Mouse (Mus musculus) limb, embryonic 14.5 days (tissue): ENCODE measurements at regions not wholly inside any gene's neighbourhood (a gene's known extent, or its start where the extent isn't known, plus 50 kb on each side); places are given as distances from the start of the nearest gene placed in this dataset.

Experiments
- ATAC-seq: fragments of 200-750 bp; cut with Nextera tagmentation; 2 replicates; pipeline ENCODE4 v1.8.0; 2017; ENCODE audit warnings: low read depth, moderate number of reproducible peaks, moderate TSS enrichment; ENCODE audit not compliant: low FRiP score
- DNase-seq: peaks from one replicate; pipeline ENCODE4 v3.0.0-alpha.2; 2015; ENCODE audit warnings: low spot score
- H3K27ac ChIP-seq: fragments of 300-500 bp; sonication (generic); replicated peaks from 2 replicates; pipeline ENCODE4 v1.5.1; 2014; ENCODE audit warnings: low read depth, mild to moderate bottlenecking, low read length, moderate library complexity, mixed read lengths
- H3K27me3 ChIP-seq: fragments of 300-500 bp; sonication (generic); 2 replicates; pipeline ENCODE4 v1.6.1; 2014; ENCODE audit warnings: low read length, mixed read lengths; ENCODE audit not compliant: control insufficient read depth, insufficient read depth
- H3K36me3 ChIP-seq: fragments of 300-500 bp; sonication (generic); 2 replicates; pipeline ENCODE4 v1.6.1; 2014; ENCODE audit warnings: mild to moderate bottlenecking, low read length, moderate library complexity, mixed read lengths; ENCODE audit not compliant: control insufficient read depth, insufficient read depth
- H3K4me1 ChIP-seq: fragments of 300-500 bp; sonication (generic); 2 replicates; pipeline ENCODE4 v1.6.1; 2014; ENCODE audit warnings: antibody characterized with exemption, low read length, mixed read lengths; ENCODE audit not compliant: control insufficient read depth, insufficient read depth
- H3K4me2 ChIP-seq: fragments of 300-500 bp; sonication (generic); replicated peaks from 2 replicates; pipeline ENCODE4 v1.6.1; 2014; ENCODE audit warnings: low read depth, mild to moderate bottlenecking, low read length, moderate library complexity; ENCODE audit not compliant: severe bottlenecking
- H3K4me3 ChIP-seq: fragments of 300-500 bp; sonication (generic); replicated peaks from 2 replicates; pipeline ENCODE4 v1.5.1; 2014; ENCODE audit warnings: low read length
- H3K9ac ChIP-seq: fragments of 300-500 bp; sonication (generic); 2 replicates; pipeline ENCODE4 v1.6.1; 2014; ENCODE audit warnings: mild to moderate bottlenecking, low read depth, low read length, moderate library complexity; ENCODE audit not compliant: severe bottlenecking
- H3K9me3 ChIP-seq: fragments of 300-500 bp; sonication (generic); 2 replicates; pipeline ENCODE4 v1.6.1; 2016; ENCODE audit warnings: low read length; ENCODE audit not compliant: control insufficient read depth
- POLR2A ChIP-seq: fragments of 200-500 bp; IDR thresholded peaks from 2 replicates; pipeline ENCODE4 v1.8.0; 2012; ENCODE audit warnings: inconsistent platforms, mild to moderate bottlenecking, moderate library complexity, borderline replicate concordance; ENCODE audit not compliant: insufficient read depth, insufficient read length; ENCODE audit errors: extremely low read depth
- WGBS: fragments of 180-500 bp; shearing (Covaris S2); extraction: QIAGEN DNeasy Blood & Tissue Kit; methylation state at CpG from one replicate; pipeline ENCODE4 v1.1.7; 2014; 5-methylcytosine and 5-hydroxymethylcytosine counted together

DNA sequence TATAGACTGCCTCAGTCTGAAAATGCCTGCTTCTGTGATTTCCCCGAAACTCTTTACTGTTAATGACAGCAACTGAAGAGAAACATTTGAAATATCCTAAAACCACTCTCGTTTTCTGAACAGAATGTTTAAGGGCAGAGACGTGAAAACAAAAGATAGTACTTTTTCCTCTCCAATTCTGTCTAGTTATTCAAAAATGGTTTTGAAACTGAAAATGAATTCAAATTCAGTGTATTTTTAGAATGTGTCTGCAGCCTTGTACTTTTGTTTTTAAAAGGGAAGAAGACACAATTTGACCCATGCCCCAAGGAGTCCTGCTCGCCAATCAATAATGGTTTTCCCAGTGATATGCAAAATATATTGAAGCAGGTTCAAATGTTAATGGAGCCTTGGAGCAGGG, 136.7 kb upstream of the AI593442 start:
- Histone ChIP-seq H3K27me3 (no peaks in the 10 kb centered on the region), H3K9ac (no peak overlapping the region), H3K4me1 (0 out of 2 replicates have a peak, but pooled peaks cover 2% of the 10 kb centered on the region), H3K4me2 (no peak overlapping the region), H3K27ac (no peak overlapping the region), H3K36me3 (no peaks in the 10 kb centered on the region), H3K9me3 (no peaks in the 10 kb centered on the region), H3K4me3 (no peak overlapping the region)
- no peak for DNase-seq
- WGBS = 82% methylated on average over 4 of the region's 4 CpGs
- ATAC-seq = no peak
- no peak for TF ChIP-seq POLR2A

GRCm38 (mm10) chr9:52802969-52803368, 123.4 kb upstream of the AI593442 start:
- Histone ChIP-seq H3K4me1 (no peaks in the 10 kb centered on the region), H3K4me3 (no peak overlapping the region), H3K36me3 (no peaks in the 10 kb centered on the region), H3K4me2 (no peak overlapping the region), H3K9ac (no peak overlapping the region), H3K27ac (no peak overlapping the region), H3K9me3 (no peaks in the 10 kb centered on the region), H3K27me3 (no peaks in the 10 kb centered on the region)
- 93% methylated on average over 13 of the region's 13 CpGs for whole genome bisulfite sequencing
- DNase-seq = no peak
- TF ChIP-seq POLR2A = no peak
- ATAC-seq = no peak

DNA sequence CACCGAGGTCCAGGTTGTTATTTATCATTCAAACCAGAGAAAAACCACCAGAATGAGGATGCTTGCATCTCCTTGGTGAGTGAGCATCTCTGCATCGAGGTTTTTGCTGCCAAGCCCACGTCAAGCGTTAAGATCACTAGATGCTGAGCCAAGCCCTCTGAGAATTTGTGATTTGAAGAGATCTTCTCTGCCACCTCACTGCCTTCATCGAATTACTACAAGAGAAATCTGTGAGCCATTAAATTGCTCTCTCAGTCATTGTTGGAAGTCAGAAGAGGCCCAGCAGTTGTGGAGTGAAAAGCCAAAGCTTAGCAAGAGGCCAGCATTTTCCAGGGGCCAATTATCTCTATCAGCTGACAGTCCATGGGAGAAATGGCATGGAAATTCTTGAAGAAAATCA, 122.2 kb upstream of the AI593442 start:
- Histone ChIP-seq H3K9ac (no peak overlapping the region), H3K4me1 (no peaks in the 10 kb centered on the region), H3K36me3 (no peaks in the 10 kb centered on the region), H3K4me3 (no peak overlapping the region), H3K4me2 (no peak overlapping the region), H3K27me3 (no peaks in the 10 kb centered on the region), H3K9me3 (no peaks in the 10 kb centered on the region), H3K27ac (no peak overlapping the region)
- no peak for ATAC-seq
- no peak for DNase-seq
- WGBS = 78% methylated on average over 5 of the region's 5 CpGs
- no peak for TF ChIP-seq POLR2A

GRCm38 (mm10) chr9:52800476-52800875, 120.9 kb upstream of the AI593442 start:
- no peak overlapping the region for H3K9ac ChIP-seq
- TF ChIP-seq POLR2A = no peak
- no peak overlapping the region for H3K4me3 ChIP-seq
- DNase-seq = peak; percentile 36
- no peaks in the 10 kb centered on the region for H3K36me3 ChIP-seq
- H3K27ac ChIP-seq = no peak overlapping the region
- WGBS = 70% methylated on average over 3 of the region's 3 CpGs
- no peaks in the 10 kb centered on the region for H3K27me3 ChIP-seq
- ATAC-seq = peak; percentile 89
- H3K4me1 ChIP-seq = no peaks in the 10 kb centered on the region
- no peaks in the 10 kb centered on the region for H3K9me3 ChIP-seq
- no peak overlapping the region for H3K4me2 ChIP-seq

GRCm38 (mm10) chr9:52792596-52792995, 113.0 kb upstream of the AI593442 start:
- ATAC-seq (no peak), DNase-seq (no peak)
- Histone ChIP-seq H3K27me3 (no peaks in the 10 kb centered on the region), H3K9me3 (no peaks in the 10 kb centered on the region; the same call in 1 of the 2 replicates), H3K4me1 (no peaks in the 10 kb centered on the region), H3K27ac (no peak overlapping the region), H3K4me2 (no peak overlapping the region), H3K9ac (no peak overlapping the region), H3K36me3 (no peaks in the 10 kb centered on the region), H3K4me3 (no peak overlapping the region)
- 52% methylated on average over 1 of the region's 1 CpGs for WGBS
- TF ChIP-seq POLR2A = no peak

- H3K4me2 ChIP-seq = no peak overlapping the region
- ATAC-seq = no peak
- no peak for DNase-seq
- no peaks in the 10 kb centered on the region for H3K9me3 ChIP-seq
- H3K4me3 ChIP-seq = no peak overlapping the region
- TF ChIP-seq POLR2A = no peak
- no peak overlapping the region for H3K9ac ChIP-seq
- 71% methylated on average over 3 of the region's 3 CpGs for WGBS
- H3K27ac ChIP-seq = no peak overlapping the region
- no peaks in the 10 kb centered on the region for H3K27me3 ChIP-seq
- H3K4me1 ChIP-seq = no peaks in the 10 kb centered on the region
- H3K36me3 ChIP-seq = no peaks in the 10 kb centered on the region
Measured at GRCm38 (mm10) chr9:52782520-52782919, 102.9 kb upstream of the AI593442 start.
